Mouse (Mus musculus) embryonic facial prominence, embryonic 10.5 days (tissue): ENCODE data around the gene 2210016L21Rik. TPM values are rescaled to one million over a fixed set of nuclear protein-coding genes. Genes with fewer than 3 reads are reported as not detected.
"Not testable (repeated sequence)": the region's sequence is repeated elsewhere in the genome, so short reads cannot be mapped to it uniquely, and the experiment has no call there.

ENCODE experiments used
- DNase-seq: peaks from one replicate; pipeline ENCODE4 v3.0.0-alpha.2; 2017; ENCODE audit warnings: low spot score
- H3K27ac ChIP-seq: fragments of 300-500 bp; sonication (generic); replicated peaks from 2 replicates; pipeline ENCODE4 v1.5.1; 2016; ENCODE audit warnings: mild to moderate bottlenecking
- H3K27me3 ChIP-seq: fragments of 300-500 bp; sonication (generic); replicated peaks from 2 replicates; pipeline ENCODE4 v1.6.1; 2016; ENCODE audit warnings: low read depth, mild to moderate bottlenecking; ENCODE audit not compliant: poor library complexity, severe bottlenecking
- H3K36me3 ChIP-seq: fragments of 300-500 bp; sonication (generic); replicated peaks from 2 replicates; pipeline ENCODE4 v1.6.1; 2016; ENCODE audit warnings: mild to moderate bottlenecking, moderate library complexity
- H3K4me1 ChIP-seq: fragments of 300-500 bp; sonication (generic); 2 replicates; pipeline ENCODE4 v1.6.1; 2016
- H3K4me3 ChIP-seq: fragments of 300-500 bp; sonication (generic); 2 replicates; pipeline ENCODE4 v1.5.1; 2016; ENCODE audit warnings: mild to moderate bottlenecking, moderate library complexity
- H3K9me3 ChIP-seq: fragments of 300-500 bp; sonication (generic); 2 replicates; pipeline ENCODE4 v1.6.1; 2016; ENCODE audit warnings: mild to moderate bottlenecking
- WGBS: fragments of 180-500 bp; shearing (Covaris S2); methylation state at CpG from one replicate; pipeline ENCODE4 v1.1.7; 2016; 5-methylcytosine and 5-hydroxymethylcytosine counted together
- polyA plus RNA-seq: library from polyadenylated mRNA; unstranded; fragments of >200 nt; fragmentation: Nextera tagmentation; extraction: Ambion mirVana; gene quantifications from 2 replicates; pipeline ENCODE4 v1.2.1, GENCODE M21; 2016

Gene 2210016L21Rik
- 45.4 and 47.7 TPM in 2 replicates for polyA plus RNA-seq

DNA sequence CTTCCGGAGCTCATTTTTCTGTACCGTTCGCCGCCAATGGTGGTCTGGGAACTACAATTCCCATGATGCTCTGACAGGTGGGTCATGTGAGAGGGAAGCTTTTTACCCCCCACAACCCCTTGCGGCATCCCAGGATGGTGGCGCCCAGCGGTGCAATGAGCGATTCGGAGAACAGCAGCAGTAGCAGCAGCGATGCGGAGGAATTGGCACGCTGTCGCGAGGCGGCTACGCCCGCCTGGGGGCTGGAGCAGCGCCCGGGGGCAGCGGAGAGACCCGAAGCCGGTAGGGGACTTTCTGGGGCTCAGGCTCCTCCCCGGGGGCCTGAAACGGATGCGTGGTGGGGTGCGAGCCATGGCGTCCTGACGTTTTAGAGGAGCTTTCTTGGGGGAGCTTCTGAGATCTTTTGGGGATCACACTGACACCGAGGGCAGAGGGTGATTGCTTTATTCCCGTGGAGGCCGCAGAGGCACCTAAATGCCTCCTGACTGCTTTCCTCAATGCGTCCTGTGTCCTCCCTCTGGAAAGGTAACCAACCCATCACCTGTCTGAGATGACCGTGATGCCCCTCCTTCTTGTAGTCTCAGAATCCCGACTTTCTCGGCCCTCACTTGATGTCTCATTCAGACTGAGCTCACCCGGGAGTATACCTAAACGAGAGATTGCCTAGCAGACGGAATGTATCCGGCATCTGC lies at the start of gene 2210016L21Rik:
TSS of gene 2210016L21Rik (plus strand) at position 85 of the 692 bp plus-strand sequence.
- Histone ChIP-seq H3K36me3 (peaks cover 20% of the 10 kb centered on the region), H3K27me3 (no peaks in the 10 kb centered on the region), H3K9me3 (0 out of 2 replicates have a peak, but pooled peaks cover 3% of the 10 kb centered on the region), H3K4me3 (peak within 1 kb of the TSS; percentile 88), H3K4me1 (peaks cover 14% of the 10 kb centered on the region), H3K27ac (peak within 1 kb of the TSS; percentile 88)
- WGBS: 1% methylated on average over 39 of the region's 39 CpGs
- peak; percentile 90 for DNase-seq

DNA sequence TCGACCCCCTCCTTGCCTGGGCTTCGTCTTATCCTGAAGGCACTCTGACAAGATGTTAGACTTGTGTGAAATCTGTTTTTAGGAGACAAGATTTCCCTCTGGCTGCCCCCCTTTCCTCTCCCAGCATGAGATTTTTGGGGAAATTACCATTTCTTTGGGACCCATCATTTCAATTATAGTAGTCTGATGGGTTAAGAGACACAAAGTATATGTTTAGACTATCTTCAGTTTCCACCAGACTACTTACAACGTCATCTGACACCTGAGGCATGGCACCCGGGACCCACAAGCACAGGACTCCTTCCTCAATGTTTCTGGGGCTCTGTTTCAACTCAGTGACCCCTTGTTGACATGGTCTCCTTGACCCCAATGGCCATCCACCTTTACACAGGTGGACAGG lies 46.4 kb upstream of the 2210016L21Rik start:
- DNase-seq: no peak
- WGBS: 87% methylated on average over 4 of the region's 4 CpGs
- Histone ChIP-seq H3K27ac (no peak overlapping the region), H3K36me3 (no peaks in the 10 kb centered on the region), H3K4me3 (no peak overlapping the region), H3K9me3 (no peaks in the 10 kb centered on the region), H3K27me3 (no peaks in the 10 kb centered on the region), H3K4me1 (peaks cover 15% of the 10 kb centered on the region)

DNA sequence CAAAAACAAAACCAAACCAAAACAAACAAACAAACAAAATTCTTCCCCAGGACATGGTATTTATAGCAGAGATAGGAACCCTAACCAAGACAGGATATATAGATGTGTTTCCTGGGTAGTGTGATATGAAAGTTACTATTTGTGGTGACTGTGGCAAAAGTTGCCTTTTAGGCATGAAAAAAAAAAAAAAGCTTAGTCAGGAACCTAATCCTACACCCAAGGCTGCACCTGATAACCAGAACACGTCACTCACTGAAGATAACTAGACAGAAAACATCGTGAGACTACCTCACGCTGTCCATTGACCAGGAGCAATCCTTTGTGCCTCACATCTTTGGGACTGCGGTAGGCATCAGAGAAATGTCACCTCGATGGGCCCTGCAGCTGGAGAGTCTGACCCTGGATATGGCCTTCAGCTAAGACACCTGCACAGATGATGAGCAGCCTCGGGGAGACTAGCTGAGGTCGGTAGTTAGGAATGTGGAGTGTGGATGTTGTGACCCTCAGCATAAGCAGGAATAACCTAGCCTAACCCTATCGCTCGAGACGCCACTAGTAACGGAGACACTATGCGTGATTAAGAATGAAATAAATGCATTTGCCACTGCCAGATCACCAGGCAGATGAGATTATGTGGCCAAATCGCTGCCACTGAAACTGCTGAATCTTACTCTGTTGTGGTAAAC lies 45.1 kb upstream of the 2210016L21Rik start, which contains the start of gene Oasl2:
TSS of gene Oasl2 (plus strand) at position 249 of the 686 bp plus-strand sequence.
- Histone ChIP-seq H3K4me1 (peaks cover 15% of the 10 kb centered on the region), H3K27ac (no peak within 1 kb of the TSS), H3K4me3 (peak within 1 kb of the TSS; percentile 30; the same call in 1 of the 2 replicates), H3K27me3 (no peaks in the 10 kb centered on the region), H3K9me3 (no peaks in the 10 kb centered on the region), H3K36me3 (no peaks in the 10 kb centered on the region)
- WGBS: 67% methylated on average over 13 of the region's 13 CpGs
- DNase-seq: no peak

DNA sequence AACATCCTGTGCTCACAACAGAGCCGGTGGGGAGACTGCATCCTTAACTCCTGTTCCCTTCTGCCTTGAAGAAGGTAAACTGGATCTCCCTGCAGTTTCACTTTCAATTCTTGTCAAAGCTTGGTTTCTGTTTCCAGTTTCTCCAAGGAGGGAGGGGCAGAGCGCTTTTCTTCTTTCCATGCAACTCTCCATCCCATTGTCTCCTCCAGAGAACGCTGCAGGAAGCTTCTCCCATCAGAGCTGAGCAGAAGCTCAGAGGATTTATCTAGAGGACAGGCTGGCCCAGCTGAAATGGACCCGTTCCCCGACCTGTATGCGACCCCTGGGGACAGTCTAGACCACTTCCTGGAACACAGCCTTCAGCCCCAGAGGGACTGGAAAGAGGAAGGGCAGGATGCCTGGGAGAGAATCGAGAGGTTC lies 44.6 kb upstream of the 2210016L21Rik start:
- WGBS: 8% methylated on average over 7 of the region's 7 CpGs
- Histone ChIP-seq H3K9me3 (no peaks in the 10 kb centered on the region), H3K4me1 (peaks cover 15% of the 10 kb centered on the region), H3K4me3 (peak overlapping the region; percentile 30; the same call in 1 of the 2 replicates), H3K36me3 (no peaks in the 10 kb centered on the region), H3K27ac (no peak overlapping the region), H3K27me3 (no peaks in the 10 kb centered on the region)
- DNase-seq: peak; percentile 20

DNA sequence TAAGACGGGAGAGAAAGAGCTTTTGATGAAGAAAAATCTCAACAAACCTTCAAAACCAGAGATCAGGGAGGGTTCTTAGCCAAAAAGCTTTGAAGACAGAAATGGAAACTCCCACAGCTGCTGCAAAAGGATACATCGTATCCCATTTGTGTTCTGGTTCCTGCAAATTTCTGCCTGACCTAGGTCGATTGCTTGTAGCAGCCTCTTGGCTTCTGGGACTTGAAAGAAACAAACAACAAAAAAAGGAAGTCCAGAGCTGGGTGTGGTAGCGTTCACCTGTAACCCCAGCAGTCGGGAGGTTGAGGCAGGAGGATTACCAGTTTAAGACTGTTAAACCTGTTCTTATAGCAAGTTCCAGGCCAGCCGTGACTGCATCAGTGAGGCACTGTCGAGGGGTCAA lies 43.1 kb upstream of the 2210016L21Rik start:
- Histone ChIP-seq H3K36me3 (no peaks in the 10 kb centered on the region), H3K27ac (no peak overlapping the region), H3K4me1 (peaks cover 15% of the 10 kb centered on the region), H3K9me3 (no peaks in the 10 kb centered on the region), H3K4me3 (no peak overlapping the region), H3K27me3 (no peaks in the 10 kb centered on the region)
- WGBS: 79% methylated on average over 7 of the region's 7 CpGs
- no peak for DNase-seq

DNA sequence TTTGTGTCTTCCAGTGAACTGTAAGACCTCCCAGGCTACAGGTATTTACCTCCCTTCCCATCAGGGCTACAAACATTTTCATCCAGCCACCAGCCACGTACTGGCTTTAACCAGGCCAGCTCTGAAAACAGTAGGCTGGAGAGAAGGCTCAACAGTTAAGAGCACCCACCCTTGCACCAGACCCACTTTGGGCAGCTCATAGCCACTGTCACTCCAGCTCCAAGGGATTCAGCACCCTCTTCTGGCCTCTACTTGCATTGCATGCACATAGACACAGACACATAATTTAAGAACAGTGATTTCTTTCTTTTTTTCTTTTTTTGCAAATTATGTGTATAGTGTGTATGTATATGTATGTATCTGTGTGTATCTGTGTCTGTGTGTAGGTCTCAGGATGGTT lies 39.5 kb upstream of the 2210016L21Rik start:
- Histone ChIP-seq H3K27ac (no peak overlapping the region), H3K9me3 (peaks cover 7% of the 10 kb centered on the region; the same call in 1 of the 2 replicates), H3K4me3 (no peak overlapping the region), H3K27me3 (no peaks in the 10 kb centered on the region), H3K4me1 (peaks cover 7% of the 10 kb centered on the region), H3K36me3 (no peaks in the 10 kb centered on the region)
- WGBS: 28% methylated on average over 1 of the region's 1 CpGs
- DNase-seq: peak; percentile 54

DNA sequence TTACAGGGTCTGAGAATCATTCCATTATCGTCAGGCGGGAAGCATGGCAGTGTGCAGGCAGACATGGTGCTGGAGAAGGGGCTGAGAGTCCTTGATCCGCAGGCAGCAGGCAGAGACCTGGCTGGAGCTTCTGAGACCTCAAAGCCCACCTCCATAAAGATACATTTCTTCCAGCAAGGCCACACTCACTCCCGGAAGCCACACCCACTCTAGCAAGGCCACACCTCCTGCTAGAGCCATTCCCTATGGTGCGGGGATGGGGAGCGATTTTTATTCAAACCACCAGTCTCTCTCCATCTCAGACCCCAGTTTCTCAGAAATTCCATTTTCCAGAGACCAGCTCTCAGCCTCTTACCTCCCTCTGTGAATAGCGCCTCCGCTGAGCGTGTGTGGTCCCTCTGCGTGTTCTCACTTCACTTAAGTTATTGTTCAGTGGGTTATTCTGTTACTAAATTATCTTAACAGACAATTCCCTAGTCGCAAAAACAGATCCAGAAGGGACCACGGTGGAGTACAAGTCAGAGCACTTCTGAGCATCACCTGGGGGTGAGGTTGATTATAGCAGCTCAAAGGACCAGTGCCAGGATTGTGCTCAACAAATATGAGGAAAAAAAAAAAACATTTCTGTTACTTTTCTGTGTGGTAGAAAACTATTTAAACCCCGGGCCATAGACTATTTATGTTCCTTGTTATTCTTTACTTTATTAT lies 33.2 kb upstream of the 2210016L21Rik start:
- Histone ChIP-seq H3K4me1 (0 out of 2 replicates have a peak, but pooled peaks cover 3% of the 10 kb centered on the region), H3K9me3 (peaks cover 7% of the 10 kb centered on the region; the same call in 1 of the 2 replicates), H3K27me3 (no peaks in the 10 kb centered on the region), H3K27ac (no peak overlapping the region), H3K36me3 (no peaks in the 10 kb centered on the region), H3K4me3 (no peak overlapping the region)
- DNase-seq: no peak
- WGBS: 48% methylated on average over 13 of the region's 13 CpGs

DNA sequence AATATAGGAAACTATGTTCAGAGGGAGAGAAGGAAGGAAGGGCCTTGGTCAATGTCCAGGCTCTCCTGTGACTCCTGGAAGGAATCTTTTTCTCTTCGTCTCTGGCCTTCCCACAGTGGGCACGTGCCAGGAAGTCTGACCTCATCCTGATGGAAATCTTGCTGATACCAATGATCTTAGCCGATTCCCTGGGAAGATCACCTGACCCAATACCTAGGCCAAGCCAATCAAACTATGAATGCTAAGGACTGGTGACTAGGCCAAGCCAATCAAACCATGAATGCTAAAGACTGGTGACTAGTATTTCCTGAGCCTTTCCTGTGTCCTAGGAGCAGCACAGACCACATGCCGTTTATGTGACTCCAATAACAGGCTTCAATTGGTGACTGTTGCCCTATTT lies 28.3 kb upstream of the 2210016L21Rik start:
- H3K4me3 ChIP-seq: no peak overlapping the region
- H3K36me3 ChIP-seq: no peaks in the 10 kb centered on the region
- DNase-seq: no peak
- no peaks in the 10 kb centered on the region for H3K27me3 ChIP-seq
- WGBS: 72% methylated on average over 4 of the region's 4 CpGs
- no peaks in the 10 kb centered on the region for H3K9me3 ChIP-seq
- H3K4me1 ChIP-seq: peaks cover 9% of the 10 kb centered on the region
- H3K27ac ChIP-seq: no peak overlapping the region

DNA sequence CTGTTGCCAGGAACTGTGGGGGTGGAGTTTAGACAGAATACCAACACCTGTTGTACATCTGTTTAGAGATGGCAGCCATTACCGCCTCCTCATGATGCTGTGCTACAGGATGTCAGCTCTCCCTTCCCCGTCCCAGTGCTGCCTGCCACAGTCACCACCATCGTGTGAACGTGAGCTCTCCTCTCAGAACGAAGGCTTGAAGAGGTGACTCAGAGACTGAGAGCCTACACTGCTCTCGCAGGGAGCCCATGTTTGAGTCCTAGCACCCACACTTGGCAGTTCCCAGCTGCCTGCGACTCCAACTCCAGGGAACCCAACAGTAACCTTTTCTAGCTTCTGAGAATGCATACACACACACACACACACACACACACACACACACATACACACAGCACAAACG lies 27.1 kb upstream of the 2210016L21Rik start:
- Histone ChIP-seq H3K27ac (no peak overlapping the region), H3K4me3 (no peak overlapping the region), H3K4me1 (peaks cover 8% of the 10 kb centered on the region), H3K36me3 (no peaks in the 10 kb centered on the region), H3K9me3 (no peaks in the 10 kb centered on the region), H3K27me3 (no peaks in the 10 kb centered on the region)
- no peak for DNase-seq
- WGBS: 79% methylated on average over 8 of the region's 8 CpGs

DNA sequence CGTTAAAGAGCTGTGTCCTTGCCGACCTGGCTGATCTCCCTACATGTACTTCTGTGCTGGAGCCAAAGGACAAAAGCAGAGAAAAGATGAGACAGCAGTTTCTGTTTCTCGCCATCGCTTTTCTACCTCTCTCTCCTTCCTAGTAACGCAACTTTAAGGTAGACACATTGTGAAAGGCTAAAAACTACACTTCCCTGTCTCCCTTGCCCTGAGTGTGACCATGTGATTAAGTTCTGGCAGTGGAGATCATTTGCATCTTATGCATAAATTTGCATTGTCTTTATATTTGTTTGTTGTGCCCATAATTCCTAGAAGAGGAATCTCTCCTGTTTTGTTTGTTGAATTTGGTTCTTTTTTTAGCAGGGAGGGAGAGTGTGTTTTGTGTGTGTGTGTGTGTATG lies 26.1 kb upstream of the 2210016L21Rik start:
- Histone ChIP-seq H3K27me3 (no peaks in the 10 kb centered on the region), H3K9me3 (no peaks in the 10 kb centered on the region), H3K4me1 (peaks cover 8% of the 10 kb centered on the region), H3K27ac (no peak overlapping the region), H3K36me3 (no peaks in the 10 kb centered on the region), H3K4me3 (no peak overlapping the region)
- DNase-seq: no peak
- WGBS: 79% methylated on average over 5 of the region's 5 CpGs

DNA sequence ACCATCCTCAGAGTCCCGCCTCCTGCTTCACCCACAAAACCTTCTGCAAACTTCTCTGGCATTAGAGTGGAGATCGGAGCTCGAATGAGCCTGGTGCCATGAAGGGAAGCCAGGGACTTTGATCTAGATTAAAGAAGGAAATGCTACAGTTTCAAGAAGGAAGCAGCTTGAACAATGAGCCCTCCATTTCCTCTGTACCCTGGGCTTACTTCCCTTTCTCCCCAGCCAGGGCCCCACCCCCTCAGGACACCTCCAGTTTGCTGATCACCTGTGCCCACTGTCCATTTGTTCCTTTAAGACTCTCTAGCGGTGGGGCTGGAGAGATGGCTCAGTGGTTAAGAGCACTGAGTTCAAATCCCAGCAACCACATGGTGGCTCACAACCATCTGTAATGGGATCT lies 25.2 kb upstream of the 2210016L21Rik start:
- Histone ChIP-seq H3K4me3 (no peak overlapping the region), H3K27ac (no peak overlapping the region), H3K27me3 (no peaks in the 10 kb centered on the region), H3K9me3 (no peaks in the 10 kb centered on the region), H3K4me1 (peaks cover 8% of the 10 kb centered on the region), H3K36me3 (no peaks in the 10 kb centered on the region)
- no peak for DNase-seq
- WGBS: 85% methylated on average over 4 of the region's 4 CpGs

DNA sequence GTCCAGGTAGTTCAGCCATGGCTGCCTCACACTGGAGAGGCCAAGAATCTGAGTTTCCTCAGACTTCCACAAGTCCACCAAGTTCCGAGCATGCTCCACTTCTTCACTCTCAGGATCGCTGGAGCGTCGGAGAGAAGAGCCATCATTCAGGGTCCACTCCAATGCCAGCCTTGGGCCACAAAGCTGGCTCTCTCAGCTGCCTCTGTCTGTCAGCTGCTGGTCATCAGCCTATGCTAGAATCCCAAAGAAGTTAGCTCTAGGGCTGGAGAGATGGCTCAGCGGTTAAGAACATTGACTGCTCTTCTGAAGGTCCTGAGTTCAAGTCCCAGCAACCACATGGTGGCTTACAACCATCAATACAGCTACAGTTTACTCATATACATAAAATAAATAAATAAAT lies 24.6 kb upstream of the 2210016L21Rik start:
- 91% methylated on average over 5 of the region's 5 CpGs for WGBS
- not testable (repeated sequence) for H3K36me3 ChIP-seq, H3K27ac ChIP-seq, H3K9me3 ChIP-seq, H3K4me3 ChIP-seq, H3K27me3 ChIP-seq, H3K4me1 ChIP-seq, DNase-seq
